Mouse (Mus musculus) liver, adult (tissue): ENCODE measurements around the gene Sorbs1.

Source experiments
- GATA4 ChIP-seq: IDR thresholded peaks from 2 replicates; pipeline ENCODE4 v1.6.1; 2014; ENCODE audit warnings: mild to moderate bottlenecking, low read length; ENCODE audit not compliant: insufficient replicate concordance

Gene Sorbs1

GRCm38 (mm10) chr19:40267380-40267779 lies 246.2 kb downstream of the Sorbs1 start:
- TF ChIP-seq GATA4, result peak; percentile 58; the same call in 1 of the 2 replicates

- no peak for TF ChIP-seq GATA4
Observed at GRCm38 (mm10) chr19:40259485-40259884, 254.1 kb downstream of the Sorbs1 start.

DNA sequence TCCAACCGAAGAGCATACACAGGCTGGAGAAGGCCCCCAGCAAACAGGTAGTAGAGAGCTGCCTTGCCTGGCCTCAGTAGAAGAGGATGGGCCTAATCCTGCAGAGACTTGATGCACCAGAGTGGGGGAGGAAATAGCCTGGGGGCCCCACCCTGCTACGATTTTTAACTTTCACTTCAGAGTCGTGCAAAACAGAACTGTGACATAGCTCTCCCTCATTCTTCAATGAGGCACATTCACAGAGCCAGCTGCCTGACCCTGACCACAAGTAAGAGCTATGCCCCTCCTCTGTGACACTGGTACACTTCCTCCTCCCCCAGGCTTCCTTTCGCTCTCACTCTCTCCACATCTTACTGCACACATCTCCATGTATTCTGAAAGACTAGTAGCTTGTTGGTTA lies 256.2 kb downstream of the Sorbs1 start:
- no peak for TF ChIP-seq GATA4

GRCm38 (mm10) chr19:40256376-40257050 lies 257.1 kb downstream of the Sorbs1 start:
- TF ChIP-seq GATA4, result no peak

GRCm38 (mm10) chr19:40255561-40255960 lies 258.0 kb downstream of the Sorbs1 start:
- TF ChIP-seq GATA4, result no peak

- no peak for TF ChIP-seq GATA4
Observed at GRCm38 (mm10) chr19:40254741-40255140, 258.8 kb downstream of the Sorbs1 start.

GRCm38 (mm10) chr19:40253768-40254167 lies 259.8 kb downstream of the Sorbs1 start:
- TF ChIP-seq GATA4, result no peak

- TF ChIP-seq GATA4, result no peak
Observed at GRCm38 (mm10) chr19:40251115-40251514, 262.5 kb downstream of the Sorbs1 start.

GRCm38 (mm10) chr19:40249352-40249751 lies 264.2 kb downstream of the Sorbs1 start:
- TF ChIP-seq GATA4, result peak; percentile 76

DNA sequence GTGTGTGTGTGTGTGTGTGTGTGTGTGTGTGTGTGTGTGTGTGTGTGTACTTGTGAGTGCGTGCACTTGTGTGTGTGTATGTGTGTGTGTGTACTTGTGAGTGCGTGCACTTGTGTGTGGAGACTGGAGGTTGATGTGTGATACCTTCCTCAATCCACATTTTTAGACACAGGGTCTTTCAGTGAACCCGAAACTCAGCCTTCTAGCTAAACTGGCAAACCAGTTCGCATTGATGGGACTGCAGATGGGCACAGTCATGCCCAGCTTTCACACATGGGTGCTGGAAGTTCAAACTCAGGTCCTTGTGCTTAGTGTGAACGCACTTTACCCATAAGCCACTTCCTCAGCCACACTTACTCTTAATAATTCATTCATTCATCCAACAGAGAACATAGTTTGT lies 265.1 kb downstream of the Sorbs1 start:
- TF ChIP-seq GATA4, result no peak

GRCm38 (mm10) chr19:40247268-40247666 lies 266.3 kb downstream of the Sorbs1 start:
- TF ChIP-seq GATA4, result no peak

- TF ChIP-seq GATA4, result no peak
Observed at GRCm38 (mm10) chr19:40246646-40247267, 266.8 kb downstream of the Sorbs1 start.
